Mouse (Mus musculus): ENCODE results near the gene Ttll1. TPM values are rescaled to one million over a fixed set of nuclear protein-coding genes. Genes with fewer than 3 reads are reported as not detected.

Gene Ttll1
- total RNA-seq, 2 experiments from 2014 or later, result 3.2 to 3.6 TPM

- ATAC-seq (ENCODE audit: poor library complexity, severe bottlenecking), result no peak
These were observed 49.8 kb downstream of the Ttll1 start for GRCm38 (mm10) chr15:83460891-83461290.

GRCm38 (mm10) chr15:83457541-83457940 lies 53.2 kb downstream of the Ttll1 start:
- ATAC-seq (ENCODE audit: poor library complexity, severe bottlenecking), result no peak

- no peak for ATAC-seq (ENCODE audit: poor library complexity, severe bottlenecking)
These were observed 55.1 kb downstream of the Ttll1 start for GRCm38 (mm10) chr15:83455637-83456036.

- ATAC-seq (ENCODE audit: poor library complexity, severe bottlenecking), result no peak
These were observed 55.7 kb downstream of the Ttll1 start for GRCm38 (mm10) chr15:83455034-83455433.

GRCm38 (mm10) chr15:83454419-83454818 lies 56.3 kb downstream of the Ttll1 start:
- no peak for ATAC-seq (ENCODE audit: poor library complexity, severe bottlenecking)

- no peak for ATAC-seq (ENCODE audit: poor library complexity, severe bottlenecking)
These were observed 56.8 kb downstream of the Ttll1 start for GRCm38 (mm10) chr15:83453879-83454278.

GRCm38 (mm10) chr15:83452219-83452760 lies 58.4 kb downstream of the Ttll1 start:
- 0 out of 2 replicates have a peak, but pooled peaks have one; percentile 5 for ATAC-seq (ENCODE audit: poor library complexity, severe bottlenecking)

- peak; percentile 76 for ATAC-seq (ENCODE audit: poor library complexity, severe bottlenecking)
These were observed 59.0 kb downstream of the Ttll1 start for GRCm38 (mm10) chr15:83451621-83452210.

- no peak for ATAC-seq (ENCODE audit: poor library complexity, severe bottlenecking)
These were observed 60.7 kb downstream of the Ttll1 start for GRCm38 (mm10) chr15:83450007-83450406.

GRCm38 (mm10) chr15:83448646-83449045 lies 62.0 kb downstream of the Ttll1 start:
- ATAC-seq (ENCODE audit: poor library complexity, severe bottlenecking), result no peak

GRCm38 (mm10) chr15:83447791-83448544 lies 62.7 kb downstream of the Ttll1 start:
- peak; percentile 31 for ATAC-seq (ENCODE audit: poor library complexity, severe bottlenecking)

- ATAC-seq (ENCODE audit: poor library complexity, severe bottlenecking), result no peak
These were observed 64.8 kb downstream of the Ttll1 start for GRCm38 (mm10) chr15:83445908-83446307.

GRCm38 (mm10) chr15:83445383-83445782 lies 65.3 kb downstream of the Ttll1 start:
- ATAC-seq (ENCODE audit: poor library complexity, severe bottlenecking), result no peak

GRCm38 (mm10) chr15:83444425-83444824 lies 66.3 kb downstream of the Ttll1 start:
- no peak for ATAC-seq (ENCODE audit: poor library complexity, severe bottlenecking)

- peak; percentile 86 for ATAC-seq (ENCODE audit: poor library complexity, severe bottlenecking)
These were observed 68.1 kb downstream of the Ttll1 start for GRCm38 (mm10) chr15:83442495-83443037.

GRCm38 (mm10) chr15:83440726-83441125 lies 70.0 kb downstream of the Ttll1 start:
- ATAC-seq (ENCODE audit: poor library complexity, severe bottlenecking), result no peak

- ATAC-seq (ENCODE audit: poor library complexity, severe bottlenecking), result no peak
These were observed 74.2 kb downstream of the Ttll1 start for GRCm38 (mm10) chr15:83436541-83436940.

- no peak for ATAC-seq (ENCODE audit: poor library complexity, severe bottlenecking)
These were observed 75.2 kb downstream of the Ttll1 start for GRCm38 (mm10) chr15:83435324-83436090.

GRCm38 (mm10) chr15:83434692-83435091 lies 76.0 kb downstream of the Ttll1 start:
- ATAC-seq (ENCODE audit: poor library complexity, severe bottlenecking), result no peak
